Mouse (Mus musculus): ENCODE data around the gene Selenbp1. TPM values are rescaled to one million over a fixed set of nuclear protein-coding genes. Genes with fewer than 3 reads are reported as not detected.
"Not testable (repeated sequence)": the region's sequence is repeated elsewhere in the genome, so short reads cannot be mapped to it uniquely, and the experiment has no call there.

Gene Selenbp1
- polyA plus RNA-seq, 1 experiment from 2014 or later = 124 TPM

DNA sequence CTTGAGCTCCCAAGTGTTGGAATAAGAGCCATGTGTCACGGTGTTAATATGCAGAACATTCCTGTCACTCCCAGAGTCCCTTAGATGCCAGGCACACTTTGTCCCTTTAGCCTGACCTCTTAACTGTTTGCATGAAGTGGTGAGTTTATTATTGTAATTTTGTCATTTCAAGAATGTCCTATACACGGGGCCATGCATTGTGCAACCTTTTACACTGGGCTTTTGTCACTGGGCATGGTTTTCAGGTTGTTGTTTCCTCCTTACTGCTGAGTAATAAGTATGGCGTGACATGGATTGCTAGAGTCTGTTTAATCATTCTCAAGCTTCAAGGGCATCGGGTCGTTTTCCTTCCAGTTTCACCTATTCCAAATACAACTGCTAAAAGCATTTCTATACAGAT lies 19.1 kb upstream of the Selenbp1 start:
- 46% methylated on average over 5 of the region's 5 CpGs for WGBS
- 0 out of 2 replicates have a peak, but pooled peaks cover 5% of the 10 kb centered on the region for H3K4me1 ChIP-seq (ENCODE audit: control insufficient read depth, insufficient read depth, low read length)
- H3K4me3 ChIP-seq (ENCODE audit: low read length) = no peak overlapping the region
- H3K4me2 ChIP-seq (ENCODE audit: low read depth, low read length) = no peak overlapping the region
- no peak overlapping the region for H3K9ac ChIP-seq (ENCODE audit: low read length)
- no peak for ATAC-seq (replicated peaks; ENCODE audit: extremely low read depth, insufficient read depth, low FRiP score)
- no peaks in the 10 kb centered on the region for H3K9me3 ChIP-seq (replicated peaks; ENCODE audit: control insufficient read depth, low read length)
- H3K27me3 ChIP-seq (ENCODE audit: control insufficient read depth, insufficient read depth, low read length) = no peaks in the 10 kb centered on the region
- H3K27ac ChIP-seq (ENCODE audit: low read length) = no peak overlapping the region
- H3K36me3 ChIP-seq (ENCODE audit: control insufficient read depth, insufficient read depth) = no peaks in the 10 kb centered on the region

DNA sequence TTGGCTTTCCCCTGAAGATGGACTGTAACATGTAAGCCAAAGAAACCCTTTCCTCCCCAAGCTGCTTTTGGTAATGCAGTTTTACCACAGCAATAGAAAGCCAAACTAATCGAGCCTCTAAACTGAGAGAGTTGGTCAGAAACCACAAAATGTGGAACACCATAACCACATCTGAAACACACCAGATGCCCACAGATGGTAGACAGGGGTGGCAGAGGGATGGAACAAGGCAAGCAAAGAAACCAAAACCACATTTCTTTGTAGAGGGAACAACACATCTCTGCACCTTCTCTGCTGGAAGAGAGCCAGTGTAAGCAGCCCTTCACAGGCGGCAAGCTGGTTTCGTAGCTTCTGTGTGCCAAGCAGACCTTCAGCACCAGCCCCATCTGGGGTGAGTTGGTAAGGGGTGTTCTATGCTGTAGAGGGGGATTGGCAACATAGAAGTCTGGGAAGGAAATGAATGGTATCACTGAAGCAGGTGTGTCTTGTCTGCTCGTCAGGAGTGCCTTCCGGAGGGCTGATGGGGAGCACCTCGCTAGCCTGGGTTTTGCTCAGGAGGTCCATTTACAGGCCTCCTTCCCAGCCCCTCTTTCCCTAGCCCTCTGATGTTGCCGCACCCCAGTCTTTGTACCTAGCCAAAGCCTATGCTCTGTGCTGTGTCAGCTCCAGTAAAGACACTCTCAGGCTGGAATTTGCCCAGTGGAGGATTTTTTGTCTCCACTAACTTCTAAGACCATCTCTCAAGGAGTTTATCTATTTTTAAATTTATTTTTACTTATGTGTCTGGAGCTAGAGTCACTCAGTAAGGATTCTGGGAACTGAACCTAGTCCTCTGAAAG lies 16.7 kb upstream of the Selenbp1 start:
- WGBS = 65% methylated on average over 7 of the region's 7 CpGs
- ATAC-seq (replicated peaks; ENCODE audit: extremely low read depth, insufficient read depth, low FRiP score) = no peak
- Histone ChIP-seq H3K9me3 (replicated peaks; ENCODE audit: control insufficient read depth, low read length) (no peaks in the 10 kb centered on the region), H3K4me1 (ENCODE audit: control insufficient read depth, insufficient read depth, low read length) (0 out of 2 replicates have a peak, but pooled peaks cover 5% of the 10 kb centered on the region), H3K27me3 (ENCODE audit: control insufficient read depth, insufficient read depth, low read length) (no peaks in the 10 kb centered on the region), H3K36me3 (ENCODE audit: control insufficient read depth, insufficient read depth) (no peaks in the 10 kb centered on the region), H3K4me3 (ENCODE audit: low read length) (no peak overlapping the region), H3K9ac (ENCODE audit: low read length) (no peak overlapping the region), H3K4me2 (ENCODE audit: low read depth, low read length) (no peak overlapping the region), H3K27ac (ENCODE audit: low read length) (no peak overlapping the region)

DNA sequence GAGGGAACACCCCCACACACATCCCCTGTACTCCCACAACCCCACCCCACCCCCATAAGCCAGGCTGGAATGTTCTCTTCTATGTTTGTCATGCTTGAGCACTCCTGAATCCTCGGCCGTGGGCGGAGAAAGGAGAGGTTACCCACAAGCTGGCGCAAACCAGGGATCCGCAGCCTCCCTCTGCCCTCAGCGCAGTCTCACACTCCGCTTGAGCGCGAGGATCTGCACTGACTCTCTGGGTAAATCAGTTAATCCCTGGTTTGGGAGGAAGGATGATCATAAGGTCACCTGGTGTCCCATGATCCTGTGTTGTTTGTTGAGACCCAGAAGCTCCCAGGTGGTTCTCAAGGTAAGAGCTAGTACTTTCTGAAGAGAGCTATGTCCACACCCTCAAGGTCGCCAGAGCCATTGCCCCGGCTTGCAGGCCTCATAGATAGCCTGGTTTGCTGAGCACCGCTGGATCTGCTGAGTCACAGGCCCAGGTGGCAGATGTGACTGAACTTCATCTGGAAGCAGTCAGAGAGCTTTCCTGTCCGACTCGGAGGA lies 15.0 kb upstream of the Selenbp1 start:
- H3K4me3 ChIP-seq (ENCODE audit: low read length) = no peak overlapping the region
- H3K4me1 ChIP-seq (ENCODE audit: control insufficient read depth, insufficient read depth, low read length) = 0 out of 2 replicates have a peak, but pooled peaks cover 5% of the 10 kb centered on the region
- no peaks in the 10 kb centered on the region for H3K27me3 ChIP-seq (ENCODE audit: control insufficient read depth, insufficient read depth, low read length)
- H3K9me3 ChIP-seq (replicated peaks; ENCODE audit: control insufficient read depth, low read length) = no peaks in the 10 kb centered on the region
- no peak for ATAC-seq (replicated peaks; ENCODE audit: extremely low read depth, insufficient read depth, low FRiP score)
- no peak overlapping the region for H3K27ac ChIP-seq (ENCODE audit: low read length)
- 57% methylated on average over 14 of the region's 14 CpGs for WGBS
- no peak overlapping the region for H3K4me2 ChIP-seq (ENCODE audit: low read depth, low read length)
- H3K36me3 ChIP-seq (ENCODE audit: control insufficient read depth, insufficient read depth) = no peaks in the 10 kb centered on the region
- no peak overlapping the region for H3K9ac ChIP-seq (ENCODE audit: low read length)

DNA sequence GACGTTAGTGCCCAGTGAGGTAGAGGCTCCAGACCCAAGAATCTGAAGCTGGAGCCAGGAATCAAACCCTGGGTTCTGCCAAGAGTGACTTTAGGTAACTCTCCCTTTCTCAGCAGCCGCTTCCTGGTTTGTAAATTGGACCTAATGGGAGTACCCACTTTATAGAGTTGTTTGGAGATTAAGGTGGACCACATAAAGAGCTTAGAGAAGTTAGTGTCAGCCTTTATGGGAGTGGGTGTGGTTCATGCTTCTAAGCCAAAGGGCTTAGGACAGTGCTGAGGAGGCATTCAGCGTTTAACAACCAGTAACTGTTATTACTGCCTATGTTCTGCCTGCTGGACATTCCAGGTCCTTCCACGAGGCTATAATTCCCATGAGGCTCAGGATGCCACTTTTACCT lies 14.0 kb upstream of the Selenbp1 start:
- Histone ChIP-seq H3K9me3 (replicated peaks; ENCODE audit: control insufficient read depth, low read length) (no peaks in the 10 kb centered on the region), H3K9ac (ENCODE audit: low read length) (no peak overlapping the region), H3K36me3 (ENCODE audit: control insufficient read depth, insufficient read depth) (no peaks in the 10 kb centered on the region), H3K27ac (ENCODE audit: low read length) (no peak overlapping the region), H3K27me3 (ENCODE audit: control insufficient read depth, insufficient read depth, low read length) (no peaks in the 10 kb centered on the region), H3K4me1 (ENCODE audit: control insufficient read depth, insufficient read depth, low read length) (0 out of 2 replicates have a peak, but pooled peaks cover 5% of the 10 kb centered on the region), H3K4me2 (ENCODE audit: low read depth, low read length) (no peak overlapping the region), H3K4me3 (ENCODE audit: low read length) (no peak overlapping the region)
- ATAC-seq (replicated peaks; ENCODE audit: extremely low read depth, insufficient read depth, low FRiP score) = no peak
- WGBS = 77% methylated on average over 4 of the region's 4 CpGs

DNA sequence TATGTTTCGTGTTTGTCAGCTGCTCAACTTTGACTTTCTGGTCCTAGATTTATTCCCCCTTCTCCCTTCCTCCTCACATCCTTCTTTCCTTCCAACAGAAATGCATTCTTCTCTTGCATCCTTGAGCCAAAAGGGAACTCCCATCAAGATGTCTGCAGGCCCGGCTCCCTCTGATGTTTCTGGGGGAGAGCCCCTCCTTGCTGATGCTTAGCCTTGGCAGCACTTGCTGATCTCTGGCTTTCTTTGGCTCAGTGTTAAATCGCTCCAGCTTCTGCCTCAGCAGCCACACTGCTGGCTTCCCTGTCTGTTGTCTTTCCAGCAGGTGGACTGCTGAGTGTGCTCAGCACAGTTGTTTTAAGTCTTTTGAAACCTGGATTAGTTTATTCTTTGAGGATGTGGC lies 11.8 kb upstream of the Selenbp1 start:
- 46% methylated on average over 3 of the region's 3 CpGs for WGBS
- no peak for ATAC-seq (replicated peaks; ENCODE audit: extremely low read depth, insufficient read depth, low FRiP score)

DNA sequence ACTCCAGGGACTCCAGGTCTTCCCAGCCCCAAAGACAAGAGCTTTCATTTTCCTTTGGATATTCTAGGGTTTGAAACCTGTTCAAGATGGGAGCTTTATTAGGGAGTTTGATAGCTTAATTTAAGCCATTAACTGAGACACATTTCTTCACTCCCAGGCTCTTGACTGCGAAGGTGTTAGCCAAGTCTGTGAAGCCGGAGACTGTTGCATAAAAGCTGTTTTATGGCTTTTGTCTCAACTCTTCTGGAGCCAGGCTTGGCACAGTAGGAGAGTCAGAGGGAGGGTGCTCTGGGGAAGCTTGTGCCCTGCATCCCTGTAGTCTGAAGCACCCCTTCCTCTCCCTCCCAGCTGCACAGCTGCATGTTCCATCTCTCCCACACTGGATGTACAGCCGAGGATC lies 10.5 kb upstream of the Selenbp1 start:
- Histone ChIP-seq H3K9me3 (replicated peaks; ENCODE audit: control insufficient read depth, low read length) (no peaks in the 10 kb centered on the region), H3K4me3 (ENCODE audit: low read length) (no peak overlapping the region), H3K9ac (ENCODE audit: low read length) (no peak overlapping the region), H3K36me3 (ENCODE audit: control insufficient read depth, insufficient read depth) (no peaks in the 10 kb centered on the region), H3K4me2 (ENCODE audit: low read depth, low read length) (no peak overlapping the region), H3K4me1 (ENCODE audit: control insufficient read depth, insufficient read depth, low read length) (0 out of 2 replicates have a peak, but pooled peaks cover 5% of the 10 kb centered on the region), H3K27ac (ENCODE audit: low read length) (no peak overlapping the region), H3K27me3 (ENCODE audit: control insufficient read depth, insufficient read depth, low read length) (no peaks in the 10 kb centered on the region)
- ATAC-seq (replicated peaks; ENCODE audit: extremely low read depth, insufficient read depth, low FRiP score) = no peak
- 57% methylated on average over 3 of the region's 3 CpGs for WGBS

More for the DNA sequence above, 11.8 kb upstream of the Selenbp1 start:
- Histone ChIP-seq H3K27me3 (ENCODE audit: control insufficient read depth, insufficient read depth, low read length) (no peaks in the 10 kb centered on the region), H3K4me1 (ENCODE audit: control insufficient read depth, insufficient read depth, low read length) (0 out of 2 replicates have a peak, but pooled peaks cover 5% of the 10 kb centered on the region), H3K27ac (ENCODE audit: low read length) (no peak overlapping the region), H3K9ac (ENCODE audit: low read length) (no peak overlapping the region), H3K36me3 (ENCODE audit: control insufficient read depth, insufficient read depth) (no peaks in the 10 kb centered on the region), H3K4me2 (ENCODE audit: low read depth, low read length) (no peak overlapping the region), H3K4me3 (ENCODE audit: low read length) (no peak overlapping the region), H3K9me3 (replicated peaks; ENCODE audit: control insufficient read depth, low read length) (no peaks in the 10 kb centered on the region)

DNA sequence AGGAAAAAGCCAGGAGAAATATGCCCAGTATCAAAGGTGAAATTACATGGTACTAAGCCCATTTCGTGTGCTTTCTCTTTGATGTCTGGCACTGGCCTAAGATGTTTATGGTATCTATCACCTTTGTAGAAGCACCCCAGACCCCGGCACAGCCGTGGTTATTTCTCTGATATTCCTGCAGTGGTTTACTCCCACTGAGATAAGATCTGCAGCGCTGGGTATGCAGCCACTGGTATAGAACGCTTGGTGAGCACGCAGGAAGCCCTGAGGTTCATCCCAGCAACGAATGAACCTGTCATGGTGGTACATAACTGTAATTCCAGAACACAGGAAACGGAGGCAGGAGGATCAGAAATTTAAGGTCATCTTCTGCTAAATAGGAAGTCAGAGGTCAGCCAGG lies 8.2 kb upstream of the Selenbp1 start:
- no peak overlapping the region for H3K9ac ChIP-seq (ENCODE audit: low read length)
- no peak for ATAC-seq (replicated peaks; ENCODE audit: extremely low read depth, insufficient read depth, low FRiP score)
- no peaks in the 10 kb centered on the region for H3K36me3 ChIP-seq (ENCODE audit: control insufficient read depth, insufficient read depth)
- WGBS = 51% methylated on average over 8 of the region's 8 CpGs
- no peaks in the 10 kb centered on the region for H3K27me3 ChIP-seq (ENCODE audit: control insufficient read depth, insufficient read depth, low read length)
- no peak overlapping the region for H3K4me3 ChIP-seq (ENCODE audit: low read length)
- H3K4me2 ChIP-seq (ENCODE audit: low read depth, low read length) = no peak overlapping the region
- no peak overlapping the region for H3K27ac ChIP-seq (ENCODE audit: low read length)
- H3K9me3 ChIP-seq (replicated peaks; ENCODE audit: control insufficient read depth, low read length) = no peaks in the 10 kb centered on the region
- H3K4me1 ChIP-seq (ENCODE audit: control insufficient read depth, insufficient read depth, low read length) = no peaks in the 10 kb centered on the region

DNA sequence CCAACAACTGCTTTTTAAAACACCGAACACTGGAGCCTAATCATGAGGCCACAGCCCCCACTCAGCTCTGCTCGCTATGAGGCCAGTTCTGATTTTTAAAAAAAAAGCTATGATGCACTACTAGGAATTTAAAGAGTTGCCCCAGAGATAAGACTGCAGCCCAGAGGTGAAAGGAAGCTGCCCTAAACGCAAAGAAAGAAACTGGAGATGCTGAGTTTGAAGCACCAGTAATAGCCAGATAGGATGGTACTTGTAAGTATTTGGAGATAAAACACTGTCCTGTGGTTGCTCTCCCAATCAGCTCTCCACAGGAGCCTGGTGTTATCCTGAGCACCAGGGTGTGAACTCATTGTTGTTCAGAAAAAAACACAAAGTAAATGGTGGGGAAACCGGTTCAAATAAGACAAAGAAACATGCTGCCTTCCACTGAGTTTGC lies 6.5 kb upstream of the Selenbp1 start:
- not testable (repeated sequence) for ATAC-seq (replicated peaks; ENCODE audit: extremely low read depth, insufficient read depth, low FRiP score); H3K27me3 ChIP-seq (ENCODE audit: control insufficient read depth, insufficient read depth, low read length); H3K36me3 ChIP-seq (ENCODE audit: control insufficient read depth, insufficient read depth); H3K4me3 ChIP-seq (ENCODE audit: low read length); H3K4me1 ChIP-seq (ENCODE audit: control insufficient read depth, insufficient read depth, low read length); H3K9ac ChIP-seq (ENCODE audit: low read length); H3K4me2 ChIP-seq (ENCODE audit: low read depth, low read length); H3K9me3 ChIP-seq (replicated peaks; ENCODE audit: control insufficient read depth, low read length); H3K27ac ChIP-seq (ENCODE audit: low read length)
- 24% methylated on average over 4 of the region's 4 CpGs for WGBS

DNA sequence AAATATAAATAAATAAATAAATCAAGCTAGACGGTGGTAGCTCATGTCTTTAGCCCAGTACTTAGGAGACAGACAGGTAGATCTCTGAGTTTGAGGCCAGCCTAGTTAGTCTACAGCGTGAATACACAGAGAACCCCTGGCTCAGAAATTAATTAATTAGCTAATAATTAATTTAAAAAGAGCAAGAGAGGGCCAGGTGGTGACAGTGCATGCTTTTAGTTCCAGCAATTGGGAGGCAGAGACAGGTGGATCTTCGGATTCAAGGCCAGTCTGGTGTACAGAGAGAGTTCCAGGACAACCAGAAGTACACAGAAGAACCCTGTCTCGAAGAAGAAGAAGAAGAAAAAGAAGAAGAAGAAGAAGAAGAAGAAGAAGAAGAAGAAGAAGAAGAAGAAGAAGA lies 3.9 kb upstream of the Selenbp1 start:
- H3K9ac ChIP-seq (ENCODE audit: low read length); H3K36me3 ChIP-seq (ENCODE audit: control insufficient read depth, insufficient read depth); H3K27me3 ChIP-seq (ENCODE audit: control insufficient read depth, insufficient read depth, low read length); H3K9me3 ChIP-seq (replicated peaks; ENCODE audit: control insufficient read depth, low read length); H3K27ac ChIP-seq (ENCODE audit: low read length); ATAC-seq (replicated peaks; ENCODE audit: extremely low read depth, insufficient read depth, low FRiP score); H3K4me2 ChIP-seq (ENCODE audit: low read depth, low read length); H3K4me1 ChIP-seq (ENCODE audit: control insufficient read depth, insufficient read depth, low read length); H3K4me3 ChIP-seq (ENCODE audit: low read length): not testable (repeated sequence)
- WGBS = 91% methylated on average over 4 of the region's 4 CpGs
